8 mouse cellular contexts compared by ENCODE assay signal in genomic region chr9:111056798-111057543, GRCm38 (mm10). TPM values are rescaled to one million over a fixed set of nuclear protein-coding genes. Genes with fewer than 3 reads are reported as not detected.
A peak's percentile ranks its signal among the peaks of the same experiment; 100 is the strongest.
DNase-seq lines count a peak whose midpoint lies in the region; ATAC-seq and TF ChIP-seq lines count a peak whose summit lies in the region.

Gene Ccrl2 (minus strand): TSS chr9:111057519.

- WGBS in forebrain, embryonic 11.5 days: 61% methylated on average over 17 of the region's 17 CpGs
- WGBS in limb, embryonic 12.5 days: 28% methylated on average over 17 of the region's 17 CpGs
- 63% methylated on average over 17 of the region's 17 CpGs for WGBS in midbrain, embryonic 11.5 days
- 5% methylated on average over 17 of the region's 17 CpGs for WGBS in stomach, postnatal 0 days

- no peak within 1 kb of the TSS for H3K27ac ChIP-seq in forebrain, embryonic 11.5 days (ENCODE audit: low read depth, low read length)
- H3K27ac ChIP-seq in limb, embryonic 12.5 days: no peak within 1 kb of the TSS; the same call in 1 of the 2 replicates
- peak within 1 kb of the TSS; percentile 27; the same call in 1 of the 2 replicates for H3K27ac ChIP-seq in midbrain, embryonic 11.5 days (ENCODE audit: low read depth, low read length)
- H3K27ac ChIP-seq in stomach, postnatal 0 days (replicated peaks): peak within 1 kb of the TSS; percentile 65

- H3K4me1 ChIP-seq in forebrain, embryonic 11.5 days (replicated peaks; ENCODE audit: control insufficient read depth, insufficient read depth, low read length): no peaks in the 10 kb centered on the region
- peaks cover 23% of the 10 kb centered on the region for H3K4me1 ChIP-seq in limb, embryonic 12.5 days (replicated peaks)
- H3K4me1 ChIP-seq in midbrain, embryonic 11.5 days (ENCODE audit: control insufficient read depth, insufficient read depth, low read length): no peaks in the 10 kb centered on the region
- no peaks in the 10 kb centered on the region for H3K4me1 ChIP-seq in stomach, postnatal 0 days (replicated peaks; ENCODE audit: control insufficient read depth, insufficient read depth)

- peak; percentile 73 for DNase-seq in adrenal gland, adult 2 months
- no peak for DNase-seq in forebrain, embryonic 11.5 days (ENCODE audit: low spot score)
- DNase-seq in heart, postnatal 4 days: peak; percentile 50
- DNase-seq in midbrain, embryonic 11.5 days (ENCODE audit: low spot score, missing footprints): no peak
- DNase-seq in stomach, postnatal 0 days (ENCODE audit: low spot score): peak; percentile 44
- no peak for DNase-seq in thymus, postnatal 25 days

- no peaks in the 10 kb centered on the region for H3K36me3 ChIP-seq in C2C12 (ENCODE audit: control insufficient read depth, insufficient read depth)
- H3K36me3 ChIP-seq in forebrain, embryonic 11.5 days (ENCODE audit: control insufficient read depth, insufficient read depth, low read length): no peaks in the 10 kb centered on the region
- H3K36me3 ChIP-seq in limb, embryonic 12.5 days: no peaks in the 10 kb centered on the region
- no peaks in the 10 kb centered on the region for H3K36me3 ChIP-seq in midbrain, embryonic 11.5 days (ENCODE audit: control insufficient read depth, insufficient read depth, low read length)
- no peaks in the 10 kb centered on the region for H3K36me3 ChIP-seq in stomach, postnatal 0 days (ENCODE audit: control insufficient read depth, insufficient read depth, low read length)

- no peaks in the 10 kb centered on the region for H3K9me3 ChIP-seq in forebrain, embryonic 11.5 days (ENCODE audit: control insufficient read depth, low read length)
- no peaks in the 10 kb centered on the region for H3K9me3 ChIP-seq in limb, embryonic 12.5 days
- H3K9me3 ChIP-seq in midbrain, embryonic 11.5 days (ENCODE audit: control insufficient read depth, low read length): no peaks in the 10 kb centered on the region
- H3K9me3 ChIP-seq in stomach, postnatal 0 days (ENCODE audit: control insufficient read depth, low read length): no peaks in the 10 kb centered on the region

- H3ac ChIP-seq in C2C12 (ENCODE audit: control insufficient read depth, insufficient read length, low read depth): peak within 1 kb of the TSS; percentile 62

- TF ChIP-seq CTCF in C2C12 (IDR thresholded peaks at IDR 0.05; ENCODE audit: control insufficient read depth, insufficient read depth, insufficient read length): no peak
- TF ChIP-seq CTCF in stomach, postnatal 0 days (IDR thresholded peaks at IDR 0.05; ENCODE audit: low read depth): peak; percentile 1; the same call in 1 of the 2 replicates

- peak within 1 kb of the TSS; percentile 6; the same call in 1 of the 2 replicates for H3K4me2 ChIP-seq in forebrain, embryonic 11.5 days (ENCODE audit: low read depth, low read length, severe bottlenecking)
- peak within 1 kb of the TSS; percentile 60 for H3K4me2 ChIP-seq in limb, embryonic 12.5 days
- peak within 1 kb of the TSS; percentile 6; the same call in 1 of the 2 replicates for H3K4me2 ChIP-seq in midbrain, embryonic 11.5 days
- H3K4me2 ChIP-seq in stomach, postnatal 0 days (replicated peaks; ENCODE audit: low read depth): peak within 1 kb of the TSS; percentile 87

- no peak within 1 kb of the TSS; the same call in 1 of the 2 replicates for H3K9ac ChIP-seq in forebrain, embryonic 11.5 days (ENCODE audit: low read length)
- peak within 1 kb of the TSS; percentile 44 for H3K9ac ChIP-seq in limb, embryonic 12.5 days (replicated peaks)
- H3K9ac ChIP-seq in midbrain, embryonic 11.5 days (ENCODE audit: low read length): no peak within 1 kb of the TSS
- H3K9ac ChIP-seq in stomach, postnatal 0 days (ENCODE audit: low read length): peak within 1 kb of the TSS; percentile 58

- no peaks in the 10 kb centered on the region for H3K79me2 ChIP-seq in C2C12 (ENCODE audit: control insufficient read depth, insufficient read depth)

- ATAC-seq in forebrain, embryonic 11.5 days (replicated peaks; ENCODE audit: low FRiP score): no peak
- ATAC-seq in limb, embryonic 12.5 days (ENCODE audit: insufficient number of reproducible peaks, insufficient read depth, low FRiP score, low TSS enrichment, low read depth): no peak; the same call in 1 of the 2 replicates
- ATAC-seq in midbrain, embryonic 11.5 days (ENCODE audit: low FRiP score): no peak
- peak; percentile 68 for ATAC-seq in stomach, postnatal 0 days (ENCODE audit: low FRiP score, low TSS enrichment)

- H3K79me3 ChIP-seq in C2C12 (ENCODE audit: low read depth): no peaks in the 10 kb centered on the region

- no peak for TF ChIP-seq EP300 in stomach, postnatal 0 days (optimal IDR thresholded peaks at IDR 0.05)

- peak within 1 kb of the TSS; percentile 27 for H3K4me3 ChIP-seq in C2C12 (ENCODE audit: insufficient read depth, poor library complexity, severe bottlenecking)
- H3K4me3 ChIP-seq in forebrain, embryonic 11.5 days (ENCODE audit: low read depth, low read length): 0 out of 2 replicates have a peak within 1 kb of the TSS, but pooled peaks have one; percentile 7
- H3K4me3 ChIP-seq in limb, embryonic 12.5 days (replicated peaks): peak within 1 kb of the TSS; percentile 28
- peak within 1 kb of the TSS; percentile 2; the same call in 1 of the 2 replicates for H3K4me3 ChIP-seq in midbrain, embryonic 11.5 days (ENCODE audit: low read depth, low read length)
- H3K4me3 ChIP-seq in stomach, postnatal 0 days (ENCODE audit: low read depth, low read length): peak within 1 kb of the TSS; percentile 48

- H3K27me3 ChIP-seq in C2C12 (ENCODE audit: control insufficient read depth, insufficient read depth, insufficient read length): peaks cover 12% of the 10 kb centered on the region
- no peaks in the 10 kb centered on the region for H3K27me3 ChIP-seq in forebrain, embryonic 11.5 days (ENCODE audit: control insufficient read depth, insufficient read depth, low read length)
- H3K27me3 ChIP-seq in limb, embryonic 12.5 days: 0 out of 2 replicates have a peak, but pooled peaks cover 4% of the 10 kb centered on the region
- H3K27me3 ChIP-seq in midbrain, embryonic 11.5 days (ENCODE audit: control insufficient read depth, insufficient read depth, low read length): no peaks in the 10 kb centered on the region
- no peaks in the 10 kb centered on the region for H3K27me3 ChIP-seq in stomach, postnatal 0 days (ENCODE audit: control insufficient read depth, insufficient read depth, low read length)

TF ChIP-seq in C2C12, 6 proteins besides CTCF, POLR2A, EP300 and RAD21:
- TF ChIP-seq USF1 (IDR thresholded peaks at IDR 0.05; ENCODE audit: low read depth): no peak
- TF ChIP-seq MYOD1 (IDR thresholded peaks at IDR 0.05; ENCODE audit: control insufficient read depth, insufficient read length, low read depth): no peak
- no peak for TF ChIP-seq MYOG (IDR thresholded peaks at IDR 0.05; ENCODE audit: control insufficient read depth, extremely low read depth, insufficient read length)
- no peak for TF ChIP-seq MAX (IDR thresholded peaks at IDR 0.05)
- TF ChIP-seq FOSL1 (IDR thresholded peaks at IDR 0.05; ENCODE audit: insufficient read depth, low read length, poor library complexity, severe bottlenecking): no peak
- TF ChIP-seq CEBPB (IDR thresholded peaks at IDR 0.05; ENCODE audit: low read depth): no peak

RNA-seq across cellular contexts. Expression of gene Ccrl2, which starts in this region (rescaled TPM):
- not detected for polyA plus RNA-seq in C2C12 (2012; fragmentation: generic; extraction: Trizol)
- total RNA-seq in adrenal gland, adult 2 months (2021): 10 to 100 TPM in 1 of 2 experiments, 1 to 10 TPM in 1; 8.0 to 10.1 TPM
- 4.8 and 5.2 TPM in 2 replicates for polyA plus RNA-seq in adrenal gland, adult 2 months (2012; rRNA removed)
- 0.93 and 1.2 TPM in 2 replicates for polyA plus RNA-seq in forebrain, embryonic 11.5 days (2014; fragmentation: Nextera tagmentation; extraction: Ambion mirVana)
- 1 to 10 TPM; 5.4 to 6.7 TPM for total RNA-seq in heart, postnatal 4 days (2021)
- 0.49 and 0.92 TPM in 2 replicates for polyA plus RNA-seq in limb, embryonic 12.5 days (2016; fragmentation: Nextera tagmentation; extraction: Ambion mirVana)
- 1.9 and 2.1 TPM in 2 replicates for polyA plus RNA-seq in midbrain, embryonic 11.5 days (2014; fragmentation: Nextera tagmentation; extraction: Ambion mirVana)
- polyA plus RNA-seq in stomach, postnatal 0 days (2015; fragmentation: Nextera tagmentation; extraction: Ambion mirVana): 1.8 and 2.0 TPM in 2 replicates

Comparison
In these comparisons a context has a peak if more than half of its experiments do, and no peak if none do; other contexts are left out.
1. DNase-seq: peak in adrenal gland, adult 2 months (single experiment), heart, postnatal 4 days (single experiment) and stomach, postnatal 0 days (single experiment); none in forebrain, embryonic 11.5 days (single experiment), midbrain, embryonic 11.5 days (single experiment) and thymus, postnatal 25 days (single experiment).
2. H3K27ac ChIP-seq: peak in midbrain, embryonic 11.5 days (single experiment) and stomach, postnatal 0 days (single experiment); none in forebrain, embryonic 11.5 days (single experiment) and limb, embryonic 12.5 days (single experiment).
3. H3K4me2 ChIP-seq: peak in every context shown above with its lines; median percentile 87 in stomach, postnatal 0 days; 60 in limb, embryonic 12.5 days; 6 in forebrain, embryonic 11.5 days; 6 in midbrain, embryonic 11.5 days.
4. H3K9ac ChIP-seq: peak in limb, embryonic 12.5 days (single experiment) and stomach, postnatal 0 days (single experiment); none in forebrain, embryonic 11.5 days (single experiment) and midbrain, embryonic 11.5 days (single experiment).
5. Peak in every context shown above with its lines, with median percentiles within 50 percentile points of each other: H3K4me3 ChIP-seq.